Mouse (Mus musculus) cerebellum, adult 9-10 months (tissue): ENCODE data around the gene Senp6.
"Not testable (repeated sequence)": the region's sequence is repeated elsewhere in the genome, so short reads cannot be mapped to it uniquely, and the experiment has no call there.

Source experiments
- DNase-seq: peaks from one replicate; pipeline ENCODE4 v3.0.0; 2022

Senp6 gene

DNA sequence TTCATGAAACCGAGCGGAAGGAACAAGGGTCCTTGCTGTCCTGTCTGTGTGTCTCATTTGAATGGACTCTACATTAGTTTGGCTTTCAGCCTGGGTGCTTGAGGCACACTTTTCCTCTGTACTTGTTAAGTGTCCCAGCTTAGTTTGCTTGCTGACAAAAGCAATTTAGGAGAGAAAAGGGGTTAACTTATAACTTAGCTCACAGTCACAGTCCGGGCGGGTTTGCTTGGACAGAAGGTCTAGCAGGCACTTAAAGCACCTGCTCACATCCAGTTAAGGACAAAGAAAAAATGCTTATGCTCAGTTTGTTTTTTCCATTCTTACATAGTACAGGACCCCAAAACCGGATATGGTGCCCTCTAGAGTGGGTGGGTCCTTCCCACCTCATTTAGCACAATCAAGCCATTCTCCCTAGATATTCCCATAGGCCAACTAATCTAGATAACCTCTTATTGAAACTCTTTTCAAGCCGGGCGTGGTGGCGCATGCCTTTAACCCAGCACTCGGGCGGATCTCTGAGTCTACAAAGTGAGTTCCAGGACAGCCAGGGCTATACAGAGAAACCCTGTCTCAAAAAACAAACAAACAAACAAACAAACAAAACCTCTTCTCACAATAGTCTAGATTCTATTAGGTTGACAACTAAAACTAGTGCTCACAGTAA, 17.9 kb downstream of the Senp6 start:
- no peak for DNase-seq

DNA sequence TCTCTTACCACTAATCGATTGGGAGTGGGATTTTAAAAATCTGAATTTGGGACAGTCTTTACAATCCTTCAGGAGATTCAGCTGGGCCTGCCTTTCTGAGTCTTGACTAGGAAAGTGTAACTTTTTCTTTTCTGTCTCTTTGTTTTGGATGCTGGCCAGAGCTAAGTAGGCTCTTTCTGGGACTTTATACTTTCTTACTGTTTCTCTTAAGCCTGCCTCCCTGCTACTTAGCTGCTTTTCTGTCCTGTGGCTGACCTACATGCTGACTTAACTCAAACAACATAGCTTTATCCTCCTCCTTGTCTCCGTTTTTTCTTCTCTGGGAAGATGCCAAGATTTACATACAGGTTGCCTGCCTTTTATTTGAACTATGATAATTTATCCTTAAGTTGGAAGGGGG, 19.0 kb downstream of the Senp6 start:
- DNase-seq, result no peak

DNA sequence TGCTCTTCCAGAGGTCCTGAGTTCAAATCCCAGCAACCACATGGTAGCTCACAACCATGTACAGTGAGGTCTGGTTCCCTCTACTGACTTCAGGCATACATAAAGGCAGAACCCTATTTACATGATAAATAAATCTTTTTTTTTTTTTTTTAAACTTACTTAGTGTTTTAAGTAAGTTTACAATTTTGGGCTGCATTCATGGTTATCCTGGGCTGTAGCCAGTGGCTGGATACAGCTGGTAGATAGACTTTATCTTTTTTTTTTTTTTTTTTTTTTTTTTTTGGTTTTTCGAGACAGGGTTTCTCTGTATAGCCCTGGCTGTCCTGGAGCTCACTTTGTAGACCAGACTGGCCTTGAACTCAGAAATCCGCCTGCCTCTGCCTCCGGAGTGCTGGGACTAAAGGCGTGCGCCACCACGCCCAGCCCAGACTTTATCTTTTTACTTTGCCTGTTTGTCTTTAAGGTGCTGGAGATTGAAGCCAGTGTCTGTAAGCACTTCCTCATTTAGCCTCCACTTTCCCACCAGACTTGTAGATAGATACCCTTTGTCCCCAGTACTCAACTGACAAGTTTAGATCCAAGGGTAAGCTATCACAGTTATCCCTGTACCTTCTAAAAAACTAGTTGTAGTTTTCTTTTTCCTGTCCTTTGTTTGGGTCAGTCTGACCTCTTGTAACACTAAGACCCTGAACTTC, 19.7 kb downstream of the Senp6 start:
- not testable (repeated sequence) for DNase-seq

- DNase-seq, result no peak
Observed at GRCm38 (mm10) chr9:80089409-80089808, 22.7 kb downstream of the Senp6 start.

DNA sequence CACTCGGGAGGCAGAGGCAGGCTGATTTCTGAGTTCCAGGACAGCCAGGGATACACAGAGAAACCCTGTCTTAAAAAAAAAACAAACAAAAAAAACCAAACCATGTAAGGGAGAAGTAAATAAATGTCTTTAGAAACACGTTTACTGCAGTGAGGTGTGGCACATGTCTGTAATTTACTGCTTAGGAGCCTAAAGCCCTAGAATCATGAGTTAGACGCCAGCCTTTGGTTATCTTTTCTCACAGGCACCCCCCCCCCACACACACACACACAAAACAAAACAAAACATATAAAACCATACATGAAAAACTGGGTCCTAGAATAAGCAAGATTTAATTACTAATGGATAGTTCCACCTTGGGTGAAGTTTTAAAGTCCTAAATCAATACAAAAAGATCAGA, 29.6 kb downstream of the Senp6 start:
- no peak for DNase-seq

DNA sequence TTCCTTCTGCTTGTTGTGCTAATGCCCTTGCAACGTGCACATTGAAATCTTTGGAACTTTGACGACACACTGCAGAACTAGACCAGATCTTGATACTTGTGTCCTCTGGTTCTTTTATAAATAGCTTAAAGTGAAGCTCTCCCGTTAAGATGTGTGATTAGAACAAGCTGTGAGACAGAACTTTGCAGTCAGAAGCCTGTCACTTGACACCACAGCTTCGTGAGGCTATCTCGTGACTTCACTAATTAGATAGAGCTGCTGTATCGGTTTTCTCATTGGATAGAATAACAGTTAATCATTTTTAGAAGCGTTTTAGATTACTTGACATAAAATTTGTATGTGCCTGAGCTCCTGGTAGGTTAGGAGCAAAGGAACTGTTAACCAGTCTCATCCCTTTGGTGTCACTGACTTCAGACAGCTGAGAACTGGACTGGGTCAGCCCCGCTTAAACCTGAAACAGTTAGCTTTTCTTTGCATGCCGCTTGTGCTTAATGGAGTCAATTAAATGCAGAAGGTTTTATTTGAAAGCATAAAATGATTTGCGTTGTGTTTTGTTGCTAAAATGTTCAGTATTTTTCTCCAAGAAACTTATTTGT, 79.4 kb downstream of the Senp6 start:
- no peak for DNase-seq

DNA sequence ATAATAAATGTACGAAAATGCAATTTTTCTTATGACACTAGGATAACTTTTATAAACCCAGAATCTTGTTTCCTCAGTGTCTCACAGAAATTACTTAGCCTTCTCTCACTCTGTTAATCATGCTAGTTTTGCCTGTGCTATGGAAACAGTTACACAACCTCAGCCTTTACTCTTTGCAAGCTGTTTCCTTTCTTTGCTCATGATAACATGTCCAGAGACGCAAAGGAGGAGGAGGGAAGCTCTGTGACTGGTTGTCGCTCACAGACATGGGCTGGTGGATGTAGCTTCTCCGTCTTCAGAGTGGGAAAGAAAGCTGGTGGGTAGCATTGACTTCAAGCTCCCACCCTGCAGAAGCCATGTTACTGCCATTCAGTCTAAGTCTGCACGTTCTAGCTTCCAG, 82.9 kb downstream of the Senp6 start:
- DNase-seq, result no peak

DNA sequence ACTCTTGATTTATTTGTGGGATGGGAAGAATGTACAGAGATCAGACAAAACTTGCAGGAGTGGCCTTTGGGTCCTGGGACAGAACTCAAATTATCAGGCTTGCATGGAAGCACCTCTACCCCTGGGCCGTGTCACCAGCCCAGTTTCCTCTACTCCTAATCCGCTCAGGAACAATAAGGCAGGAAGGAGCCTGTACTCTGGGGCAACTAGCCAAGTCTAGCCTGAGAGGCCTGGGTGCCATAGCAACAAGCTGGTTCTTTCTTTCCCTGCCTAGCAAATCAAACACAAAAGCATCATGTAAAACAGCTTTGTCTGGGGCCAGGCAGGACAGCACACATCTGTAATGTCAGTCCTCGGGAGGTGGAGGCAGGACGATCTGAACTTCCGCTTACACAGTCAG, 88.6 kb downstream of the Senp6 start:
- no peak for DNase-seq

- no peak for DNase-seq
Observed at GRCm38 (mm10) chr9:80156780-80157179, 90.1 kb downstream of the Senp6 start.

GRCm38 (mm10) chr9:80157840-80158465, 91.2 kb downstream of the Senp6 start:
- DNase-seq, result no peak

DNA sequence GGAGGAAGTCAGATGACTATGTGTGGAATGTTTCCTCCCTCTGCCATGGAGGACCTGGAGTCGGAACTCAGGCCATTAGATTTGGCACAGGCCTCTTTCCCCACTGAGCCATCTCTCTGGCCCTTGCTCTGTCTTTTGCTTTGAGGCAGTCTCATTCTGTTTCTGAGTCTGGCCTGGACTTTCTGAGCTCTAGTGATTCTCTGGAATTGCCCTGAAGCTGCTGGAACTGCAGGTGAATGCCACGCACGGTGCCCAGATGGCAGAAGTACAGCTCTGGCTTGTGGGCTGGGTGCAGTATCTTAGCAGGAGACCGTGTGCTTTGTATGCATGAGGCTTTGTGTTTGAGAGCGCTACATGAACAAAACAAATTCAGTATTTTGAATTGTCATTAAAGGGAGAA, 92.2 kb downstream of the Senp6 start:
- DNase-seq, result no peak

DNA sequence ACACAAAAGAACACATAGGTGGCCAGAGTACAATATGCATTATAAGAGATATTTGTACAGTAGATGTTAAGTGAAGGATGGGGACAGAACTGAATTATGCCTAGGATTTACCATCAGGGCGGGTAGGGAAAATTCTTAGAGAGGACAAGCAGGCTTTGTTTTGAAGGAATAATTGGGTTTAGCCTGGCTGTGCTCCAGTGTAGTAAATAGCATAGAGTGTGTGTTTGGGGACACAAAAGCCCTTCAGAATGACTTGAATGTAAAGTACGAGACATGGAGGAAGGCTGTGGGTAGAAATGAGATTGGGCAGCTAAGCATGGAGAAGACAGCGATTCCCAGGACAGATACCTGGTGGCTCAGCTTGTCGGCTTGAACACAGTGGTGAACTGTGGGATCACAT, 94.7 kb downstream of the Senp6 start:
- no peak for DNase-seq

DNA sequence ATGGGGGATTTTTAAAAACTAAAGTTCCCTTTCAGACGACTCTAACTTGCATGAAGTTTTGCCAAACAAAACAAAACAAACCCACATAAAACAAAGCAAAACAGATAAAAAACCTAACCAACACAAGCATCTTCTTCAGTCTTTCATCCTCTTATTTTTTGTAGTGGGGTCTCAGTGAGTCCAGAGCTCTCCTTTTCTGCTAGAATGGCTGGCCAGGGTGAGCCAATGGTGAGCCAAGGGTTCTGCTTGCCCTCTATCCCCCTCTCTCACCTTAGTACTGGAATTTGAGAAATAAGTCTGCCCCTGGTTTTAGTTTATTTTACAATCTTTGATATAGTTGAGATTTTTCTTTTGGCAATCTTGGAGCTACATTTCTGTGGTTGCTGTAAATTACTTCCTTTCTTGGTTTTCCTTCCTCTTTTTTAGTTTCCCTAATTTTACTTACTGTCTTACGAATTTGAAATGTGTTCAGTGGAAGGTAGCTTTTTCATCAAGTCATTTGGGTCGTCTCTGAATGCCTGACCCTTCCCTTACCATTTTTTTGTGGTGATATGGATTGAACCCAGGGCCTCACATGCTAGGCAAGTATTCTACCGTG, 96.5 kb downstream of the Senp6 start:
- DNase-seq, result no peak

DNA sequence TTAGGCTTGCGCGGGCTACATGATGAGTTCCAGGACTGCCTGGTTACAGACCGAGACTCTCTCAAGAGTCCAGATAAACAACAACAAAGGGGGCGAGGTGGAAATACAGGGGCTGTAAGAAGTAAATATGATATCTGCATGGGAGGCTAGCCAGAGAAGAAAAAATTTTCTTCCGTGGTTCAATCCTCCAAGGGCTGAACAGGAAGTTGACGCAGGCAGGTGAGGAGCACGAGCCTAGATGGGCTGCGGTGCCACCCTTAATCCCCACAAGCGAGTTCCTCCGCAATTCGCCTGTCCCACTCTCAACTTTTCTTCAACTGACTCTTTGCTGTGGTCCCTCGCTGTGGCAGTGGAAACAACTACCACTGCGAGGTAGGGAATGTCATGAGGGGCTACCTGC, 97.5 kb downstream of the Senp6 start:
- DNase-seq, result peak; percentile 72

DNA sequence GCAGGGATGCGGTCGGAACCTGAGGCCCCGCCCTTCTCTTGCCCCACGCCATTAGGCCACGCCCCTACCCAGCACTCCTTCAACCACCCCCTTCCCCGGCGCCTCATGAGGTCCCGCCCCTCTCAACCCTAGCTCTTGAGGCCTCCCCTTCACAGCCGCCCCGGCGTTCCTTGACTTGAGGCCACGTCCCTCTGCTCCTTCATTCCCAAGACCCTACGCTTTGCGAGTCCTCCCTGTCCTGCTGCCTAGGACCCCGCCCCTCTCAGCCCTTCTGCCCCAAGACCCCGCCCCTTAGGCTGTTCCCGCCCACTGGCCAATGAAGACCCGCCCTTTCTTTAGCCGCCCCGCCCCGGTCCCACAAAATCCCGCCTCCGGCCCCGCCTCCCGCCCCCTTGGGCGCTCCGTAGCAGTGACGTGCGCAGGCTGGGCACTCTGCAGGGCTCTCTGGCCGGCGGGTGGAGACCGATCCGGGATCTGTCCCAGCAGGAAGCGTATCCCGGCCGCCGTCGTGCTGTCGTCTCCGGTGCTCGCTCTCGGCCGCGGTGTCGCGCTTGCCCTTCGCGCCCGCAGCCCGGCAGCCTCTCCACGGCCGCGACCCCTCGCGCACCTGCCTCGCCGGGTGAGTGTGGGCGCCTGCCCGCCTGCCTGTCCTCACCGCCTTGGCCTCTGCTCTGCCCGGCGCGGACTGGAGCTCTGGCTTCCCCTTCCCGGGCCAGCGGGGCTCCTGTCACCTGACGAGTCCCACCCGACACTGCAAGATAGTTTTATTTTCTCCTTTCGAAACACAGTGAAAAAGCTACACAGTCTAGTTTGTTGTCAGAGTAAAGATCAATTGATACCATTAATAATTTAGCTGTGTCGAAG, 98.1 kb downstream of the Senp6 start, which contains the start of gene Myo6:
Gene Myo6, plus strand, starts transcription at position 421 of the 864 bp plus-strand sequence.
- peak; percentile 93 for DNase-seq

DNA sequence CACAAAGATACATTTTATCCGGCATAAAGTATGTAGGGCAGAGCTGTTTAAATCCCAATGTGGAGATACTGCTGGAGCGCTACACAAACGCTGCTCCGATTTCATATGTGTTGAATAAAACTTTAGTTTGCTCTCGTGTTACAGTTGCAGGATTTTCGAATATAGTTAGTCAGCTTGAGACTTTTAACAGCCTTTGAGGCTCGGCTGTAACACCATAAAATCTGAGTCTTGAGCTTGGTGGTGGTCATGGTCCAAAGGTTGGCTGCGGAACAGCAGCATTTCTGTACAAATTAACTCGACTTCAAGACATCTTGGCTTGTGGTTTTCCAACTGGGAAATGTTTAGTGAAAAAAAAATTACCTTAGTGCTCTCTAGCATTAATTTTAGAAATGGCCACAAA, 99.0 kb downstream of the Senp6 start:
- DNase-seq, result no peak

- DNase-seq, result no peak
Observed at GRCm38 (mm10) chr9:80166425-80166824, 99.7 kb downstream of the Senp6 start.

GRCm38 (mm10) chr9:80167089-80167488, 100.4 kb downstream of the Senp6 start:
- no peak for DNase-seq

DNA sequence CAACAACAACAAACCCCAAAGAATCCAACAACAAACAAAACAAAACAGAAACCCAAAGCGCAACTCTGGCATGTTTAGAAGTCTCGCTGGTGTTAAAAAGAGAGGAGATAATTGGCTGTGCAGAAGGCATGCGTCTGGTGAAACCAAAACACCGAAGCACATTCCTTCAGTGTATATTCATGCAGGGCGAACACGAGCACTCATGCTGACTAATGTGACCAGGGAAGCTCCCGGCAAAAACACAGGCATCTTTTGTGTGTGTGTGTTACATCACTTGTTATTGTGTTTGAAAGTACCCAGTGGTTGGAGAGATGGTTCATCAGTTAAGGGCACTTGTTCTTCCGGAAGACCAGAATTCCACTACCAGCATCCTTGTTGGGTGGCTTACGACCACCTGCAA, 102.8 kb downstream of the Senp6 start:
- no peak for DNase-seq

GRCm38 (mm10) chr9:80171241-80171640, 104.5 kb downstream of the Senp6 start:
- no peak for DNase-seq

GRCm38 (mm10) chr9:80172396-80173222, 105.9 kb downstream of the Senp6 start:
- DNase-seq, result no peak

DNA sequence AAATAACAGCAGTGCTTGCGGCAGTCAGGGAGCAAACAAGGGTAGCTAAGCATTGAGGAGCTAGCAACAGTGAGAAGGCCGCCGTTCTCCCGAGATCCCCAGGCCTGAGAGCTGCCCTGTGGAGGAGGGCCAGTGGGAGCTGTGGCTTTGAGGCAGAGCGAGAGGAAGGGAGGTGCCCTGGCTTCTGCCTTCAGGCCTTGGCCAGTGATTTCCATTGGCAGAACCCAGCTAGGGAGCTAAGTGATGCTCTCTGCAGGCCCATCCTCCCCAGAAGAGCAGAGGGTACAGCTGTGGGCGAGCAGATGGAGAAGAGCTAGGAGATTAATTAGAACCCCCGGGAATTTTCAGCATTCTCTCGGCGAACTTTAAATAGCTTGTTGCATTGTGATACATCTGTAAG, 106.9 kb downstream of the Senp6 start:
- DNase-seq, result peak; percentile 51
